ENCODE assay signal across 12 mouse cellular contexts in the genomic region with DNA sequence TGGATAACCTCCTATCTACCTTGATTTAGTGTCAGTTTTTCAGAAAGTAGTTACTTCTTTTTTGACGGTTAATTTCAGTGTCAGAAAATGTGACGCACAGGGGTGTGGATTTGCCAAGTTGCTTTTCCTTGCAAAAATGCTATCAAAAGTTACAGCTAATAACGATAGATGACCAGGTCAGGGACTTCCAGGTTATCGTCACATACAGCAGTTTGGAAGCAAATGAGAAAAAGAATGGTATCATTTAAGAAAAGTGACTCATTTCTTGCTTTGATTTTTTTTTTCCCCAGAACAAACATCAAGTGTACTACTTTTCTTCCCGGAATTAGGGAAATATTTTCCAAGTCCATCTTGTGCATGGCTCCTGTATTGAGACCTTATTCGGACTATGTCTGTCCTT. TPM values are rescaled to one million over a fixed set of nuclear protein-coding genes. Genes with fewer than 3 reads are reported as not detected.
DNase-seq lines count a peak whose midpoint lies in the region; ATAC-seq and TF ChIP-seq lines count a peak whose summit lies in the region.
"Had no signal": no experiment of that assay in that cellular context is flagged by ENCODE, and none has a peak within 500 bp of the region (broad histone marks: within the 10 kb centered on the region; RNA-seq: fewer than 3 reads in every experiment).

No protein-coding gene starts in this region.

- 70% methylated on average over 6 of the region's 6 CpGs for whole genome bisulfite sequencing in forebrain, embryonic 15.5 days
- WGBS in forebrain, embryonic 11.5 days: 89% methylated on average over 6 of the region's 6 CpGs
- WGBS in liver, embryonic 13.5 days (ENCODE audit: insufficient replicate concordance): 69% methylated on average over 6 of the region's 6 CpGs

- no peak for DNase-seq in forebrain, embryonic 11.5 days (ENCODE audit: low spot score)
- DNase-seq in layer of hippocampus, adult 2 months (ENCODE audit: low spot score in 2 of 2): no peak
- DNase-seq in layer of hippocampus, postnatal 36 days: no peak
- no peak for DNase-seq in liver, embryonic 13.5 days
- no peak for DNase-seq in frontal cortex, postnatal 36 days (ENCODE audit: low spot score in 2 of 2)
- DNase-seq in thymus, postnatal 14 days: no peak
- DNase-seq: right cerebral cortex, adult 18-20 months had no signal

- TF ChIP-seq CTCF in layer of hippocampus, adult 2 months (conservative IDR thresholded peaks at IDR 0.05): no peak
- TF ChIP-seq CTCF in cortical plate, adult 2 months (IDR thresholded peaks at IDR 0.05; ENCODE audit: extremely low read depth, insufficient read depth, low read length): no peak

- H3K9me3 ChIP-seq in forebrain, embryonic 15.5 days: no peaks in the 10 kb centered on the region
- no peaks in the 10 kb centered on the region for H3K9me3 ChIP-seq in forebrain, embryonic 11.5 days (ENCODE audit: control insufficient read depth, low read length)
- no peaks in the 10 kb centered on the region for H3K9me3 ChIP-seq in liver, embryonic 13.5 days (replicated peaks)

- H3K36me3 ChIP-seq in forebrain, embryonic 15.5 days: no peaks in the 10 kb centered on the region
- no peaks in the 10 kb centered on the region for H3K36me3 ChIP-seq in forebrain, embryonic 11.5 days (ENCODE audit: control insufficient read depth, insufficient read depth, low read length)
- no peaks in the 10 kb centered on the region for H3K36me3 ChIP-seq in liver, embryonic 13.5 days

- peak overlapping the region; percentile 26; the same call in 1 of the 2 replicates for H3K9ac ChIP-seq in forebrain, embryonic 15.5 days (replicated peaks)
- no peak overlapping the region for H3K9ac ChIP-seq in forebrain, embryonic 11.5 days (ENCODE audit: low read length)
- H3K9ac ChIP-seq in liver, embryonic 13.5 days: no peak overlapping the region

- H3K4me3 ChIP-seq in forebrain, embryonic 15.5 days: peak overlapping the region; percentile 45
- H3K4me3 ChIP-seq in forebrain, embryonic 11.5 days (ENCODE audit: low read depth, low read length): no peak overlapping the region
- H3K4me3 ChIP-seq in layer of hippocampus, adult 2 months: peak overlapping the region; percentile 86
- H3K4me3 ChIP-seq in cortical plate, adult 2 months (ENCODE audit: insufficient read depth, low read length): peak overlapping the region; percentile 63
- no peak overlapping the region for H3K4me3 ChIP-seq in liver, embryonic 13.5 days (replicated peaks)

- H3K4me2 ChIP-seq in forebrain, embryonic 15.5 days (replicated peaks): peak overlapping the region; percentile 44
- no peak overlapping the region for H3K4me2 ChIP-seq in forebrain, embryonic 11.5 days (ENCODE audit: low read depth, low read length, severe bottlenecking)
- peak overlapping the region; percentile 21 for H3K4me2 ChIP-seq in liver, embryonic 13.5 days

- 0 out of 2 replicates have a peak overlapping the region, but pooled peaks have one; percentile 50 for H3K27ac ChIP-seq in forebrain, embryonic 15.5 days (replicated peaks)
- H3K27ac ChIP-seq in forebrain, embryonic 11.5 days (ENCODE audit: low read depth, low read length): no peak overlapping the region
- H3K27ac ChIP-seq in layer of hippocampus, adult 2 months: peak overlapping the region; percentile 92
- no peak overlapping the region for H3K27ac ChIP-seq in cortical plate, adult 2 months (ENCODE audit: insufficient read depth, low read length)
- H3K27ac ChIP-seq in liver, embryonic 13.5 days: no peak overlapping the region

- H3K27me3 ChIP-seq in forebrain, embryonic 15.5 days: no peaks in the 10 kb centered on the region
- H3K27me3 ChIP-seq in forebrain, embryonic 11.5 days (ENCODE audit: control insufficient read depth, insufficient read depth, low read length): no peaks in the 10 kb centered on the region
- H3K27me3 ChIP-seq in liver, embryonic 13.5 days: no peaks in the 10 kb centered on the region

- TF ChIP-seq POLR2A in cortical plate, adult 2 months (IDR thresholded peaks at IDR 0.05; ENCODE audit: extremely low read depth, insufficient read depth, low read length): no peak

- no peak for ATAC-seq in forebrain, embryonic 15.5 days (replicated peaks)
- no peak for ATAC-seq in forebrain, embryonic 11.5 days (replicated peaks; ENCODE audit: low FRiP score)
- ATAC-seq in liver, embryonic 13.5 days (ENCODE audit: low read depth): no peak

- peaks cover 34% of the 10 kb centered on the region for H3K4me1 ChIP-seq in forebrain, embryonic 15.5 days
- peaks cover 4% of the 10 kb centered on the region for H3K4me1 ChIP-seq in forebrain, embryonic 11.5 days (replicated peaks; ENCODE audit: control insufficient read depth, insufficient read depth, low read length)
- no peaks in the 10 kb centered on the region; the same call in 1 of the 2 replicates for H3K4me1 ChIP-seq in cortical plate, adult 2 months (ENCODE audit: control insufficient read depth, insufficient read depth, low read length)
- H3K4me1 ChIP-seq in liver, embryonic 13.5 days (replicated peaks): no peaks in the 10 kb centered on the region

RNA-seq across cellular contexts. Expression of a gene that starts 0.6 kb away (rescaled TPM):
- not detected in 2 replicates for polyA plus RNA-seq in forebrain, embryonic 15.5 days (2015; fragmentation: Nextera tagmentation; extraction: Ambion mirVana)
- polyA plus RNA-seq in forebrain, embryonic 11.5 days (2014; fragmentation: Nextera tagmentation; extraction: Ambion mirVana): not detected in 2 replicates
- total RNA-seq in layer of hippocampus, adult 2 months (2021): not detected
- total RNA-seq in layer of hippocampus, postnatal 36 days (2021): not detected
- polyA plus RNA-seq in cortical plate, adult 2 months (2012; rRNA removed): not detected in 2 replicates
- polyA plus RNA-seq in liver, embryonic 13.5 days (2015; fragmentation: Nextera tagmentation; extraction: Ambion mirVana): not detected in 2 replicates
- total RNA-seq: layer of hippocampus, adult 8-10 months had no signal
- polyA plus RNA-seq: intestine, embryonic 16.5 days; urinary bladder, adult 2 months had no signal

RNA-seq across cellular contexts. Expression of a gene that starts 1.4 kb away (rescaled TPM):
- polyA plus RNA-seq in forebrain, embryonic 15.5 days (2015; fragmentation: Nextera tagmentation; extraction: Ambion mirVana): 16.7 and 18.5 TPM in 2 replicates
- 5.3 and 6.6 TPM in 2 replicates for polyA plus RNA-seq in forebrain, embryonic 11.5 days (2014; fragmentation: Nextera tagmentation; extraction: Ambion mirVana)
- total RNA-seq in layer of hippocampus, adult 2 months (2021): 10 to 100 TPM; 30.2 TPM
- total RNA-seq in layer of hippocampus, postnatal 36 days (2021): 10 to 100 TPM; 29.1 to 31.8 TPM
- 9.4 and 10.5 TPM in 2 replicates for polyA plus RNA-seq in cortical plate, adult 2 months (2012; rRNA removed)
- polyA plus RNA-seq in liver, embryonic 13.5 days (2015; fragmentation: Nextera tagmentation; extraction: Ambion mirVana): 3.2 and 5.6 TPM in 2 replicates

Comparison
In these comparisons a context has a peak if more than half of its experiments do, and no peak if none do; other contexts are left out.
1. H3K27ac ChIP-seq: peak in forebrain, embryonic 15.5 days (single experiment) and layer of hippocampus, adult 2 months (single experiment); none in forebrain, embryonic 11.5 days (single experiment), cortical plate, adult 2 months (single experiment) and liver, embryonic 13.5 days (single experiment).
2. H3K4me3 ChIP-seq: peak in forebrain, embryonic 15.5 days (single experiment), layer of hippocampus, adult 2 months (single experiment) and cortical plate, adult 2 months (single experiment); none in forebrain, embryonic 11.5 days (single experiment) and liver, embryonic 13.5 days (single experiment).